Mouse (Mus musculus) lung, postnatal 0 days (tissue): ENCODE measurements at regions not wholly inside any gene's neighbourhood (a gene's known extent, or its start where the extent isn't known, plus 50 kb on each side); places are given as distances from the start of the nearest gene placed in this dataset.

Source experiments
- CTCF ChIP-seq: IDR thresholded peaks from 2 replicates; pipeline ENCODE4 v1.5.1; 2016; ENCODE audit warnings: antibody characterized with exemption, mild to moderate bottlenecking
- EP300 ChIP-seq: IDR thresholded peaks from 2 replicates; pipeline ENCODE4 v1.6.1; 2016; ENCODE audit warnings: antibody characterized with exemption, mild to moderate bottlenecking, control low read depth

DNA sequence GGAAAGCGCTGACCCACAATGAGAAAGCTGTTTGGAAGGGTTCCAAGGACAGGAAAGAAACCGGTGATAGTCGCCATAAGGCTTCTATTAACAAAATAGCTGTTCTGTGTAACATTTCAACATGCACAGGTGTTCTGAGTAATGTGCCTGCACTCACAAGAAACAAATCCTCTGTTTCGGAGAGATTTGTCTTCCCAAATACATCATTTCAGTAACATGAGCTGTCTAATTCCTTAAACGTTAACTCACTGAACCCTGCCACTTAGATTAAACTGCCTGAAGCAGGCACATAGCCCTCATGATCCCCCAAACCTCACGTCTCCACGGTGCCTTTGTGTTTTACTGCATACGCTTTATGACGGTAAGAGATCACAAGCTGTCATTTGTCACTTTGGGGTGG, 178.4 kb downstream of the Xpnpep1 start:
- TF ChIP-seq CTCF: no peak
- TF ChIP-seq EP300: no peak
